Mouse (Mus musculus) cerebellum, adult 9-11 months (tissue): ENCODE data around the gene Olfr791.

Experiments
- DNase-seq: peaks from one replicate; pipeline ENCODE4 v3.0.0; 2022

Gene Olfr791

DNA sequence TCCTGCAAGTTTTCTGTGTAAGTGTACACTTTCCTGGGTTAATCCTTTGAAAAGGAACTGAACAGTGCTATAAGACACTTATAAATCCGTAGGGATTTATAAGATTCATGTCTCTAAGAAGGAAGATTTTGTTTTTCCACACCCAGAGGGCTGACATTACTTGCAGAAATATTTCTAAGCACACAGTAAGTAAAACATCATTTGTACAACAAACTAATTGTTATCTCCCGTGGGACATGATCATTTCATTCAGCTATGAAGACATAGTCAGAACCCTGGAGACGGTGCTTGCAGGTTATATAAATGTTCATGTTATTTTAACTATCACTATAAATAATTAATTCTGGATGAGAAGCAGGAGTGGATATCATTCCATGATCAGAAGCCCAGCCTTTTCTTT, at the start of gene Olfr791:
Gene Olfr791 (plus strand): TSS at position 301 of the 400 bp plus-strand sequence.
- no peak for DNase-seq

DNA sequence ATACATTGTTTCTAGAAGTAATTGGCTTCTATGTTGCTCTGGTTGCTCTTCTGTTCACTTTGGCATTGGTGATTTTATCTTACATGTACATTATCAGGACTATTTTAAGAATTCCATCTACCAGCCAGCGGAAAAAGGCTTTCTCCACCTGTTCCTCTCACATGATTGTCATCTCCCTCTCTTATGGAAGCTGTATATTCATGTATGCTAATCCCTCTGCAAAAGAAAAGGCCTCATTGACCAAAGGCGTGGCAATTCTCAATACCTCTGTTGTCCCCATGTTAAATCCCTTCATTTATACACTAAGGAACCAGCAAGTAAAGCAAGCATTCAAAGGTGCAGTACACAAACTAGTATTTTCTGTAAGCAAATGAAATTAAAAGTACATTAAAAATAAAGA, 48.3 kb upstream of the Olfr791 start:
- DNase-seq: no peak

DNA sequence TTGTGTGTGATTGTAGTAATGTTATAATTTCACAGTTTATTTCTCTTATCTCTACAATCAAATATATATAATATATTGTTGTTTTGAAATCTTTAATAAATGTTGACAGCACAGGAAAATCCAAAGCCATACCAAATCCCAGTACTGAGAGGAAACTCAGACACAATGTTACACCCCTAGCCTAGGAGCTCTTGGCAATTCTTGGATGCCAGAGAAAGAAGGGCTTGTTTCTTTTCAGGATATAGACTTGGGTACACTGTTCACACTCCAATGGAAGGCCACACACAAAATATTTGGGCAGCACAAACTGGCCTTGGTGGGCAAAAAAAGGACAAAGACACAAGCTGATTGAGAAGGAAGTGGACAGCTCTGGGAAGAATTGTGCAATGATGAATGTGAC, 47.9 kb upstream of the Olfr791 start:
- no peak for DNase-seq

DNA sequence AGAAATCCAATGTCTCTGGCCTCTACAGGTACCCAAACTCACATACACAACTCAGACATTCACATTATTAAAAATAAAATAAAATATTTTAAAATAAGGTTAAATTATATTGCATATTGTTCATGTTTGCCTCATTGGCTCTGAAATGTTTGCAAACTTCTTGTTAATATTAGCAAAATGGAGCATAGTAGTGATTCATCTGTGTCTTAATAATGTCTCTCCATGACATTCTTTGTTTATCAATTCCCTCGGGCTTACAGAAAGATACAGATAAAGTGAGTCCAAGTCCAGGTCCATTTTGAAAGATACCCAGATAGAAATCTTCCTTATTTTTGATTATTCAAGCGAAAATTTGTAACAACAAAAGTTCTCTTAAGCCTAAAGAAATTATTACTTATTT, 37.1 kb upstream of the Olfr791 start, which contains the start of gene Olfr789:
Gene Olfr789 (plus strand): TSS at position 301 of the 400 bp plus-strand sequence.
- DNase-seq: no peak

DNA sequence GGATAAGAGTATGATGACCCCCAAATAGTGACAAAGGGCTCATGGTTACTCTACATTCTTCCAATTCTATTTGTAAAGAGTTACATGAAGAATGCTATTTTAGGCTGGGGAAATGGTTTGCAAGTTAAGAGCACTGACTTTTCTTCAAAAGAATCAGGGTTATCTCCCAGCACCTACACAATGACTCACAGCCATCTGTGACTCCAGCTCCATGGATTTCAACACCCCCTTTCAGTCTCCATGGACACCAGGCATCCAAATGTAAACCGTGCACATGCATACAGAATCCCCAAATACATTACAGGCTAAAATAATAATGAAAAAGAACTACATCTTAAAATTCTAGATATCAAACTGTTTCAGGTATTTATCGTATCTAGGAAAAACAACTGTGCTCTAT, 31.5 kb upstream of the Olfr791 start:
- no peak for DNase-seq

DNA sequence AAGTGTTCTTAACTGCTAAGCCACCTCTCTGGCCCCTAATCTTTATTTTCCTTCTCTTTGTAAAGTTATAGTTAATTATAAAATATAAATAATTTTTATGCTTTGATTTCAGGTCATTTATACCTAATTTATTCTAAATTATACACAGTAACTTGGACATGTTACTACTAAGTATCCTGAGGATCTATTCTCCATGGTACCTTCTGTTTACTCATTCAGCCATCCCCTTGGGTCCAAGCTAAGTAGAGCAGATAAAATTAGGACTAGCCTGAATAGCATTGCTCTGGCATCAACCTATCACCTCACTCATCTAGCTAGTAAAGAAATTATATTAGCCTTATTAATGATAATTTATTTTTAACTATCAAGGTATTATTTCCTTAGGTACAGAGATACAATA, 23.4 kb upstream of the Olfr791 start, which contains the start of gene Olfr790:
Gene Olfr790 (plus strand): TSS at position 301 of the 400 bp plus-strand sequence.
- no peak for DNase-seq

DNA sequence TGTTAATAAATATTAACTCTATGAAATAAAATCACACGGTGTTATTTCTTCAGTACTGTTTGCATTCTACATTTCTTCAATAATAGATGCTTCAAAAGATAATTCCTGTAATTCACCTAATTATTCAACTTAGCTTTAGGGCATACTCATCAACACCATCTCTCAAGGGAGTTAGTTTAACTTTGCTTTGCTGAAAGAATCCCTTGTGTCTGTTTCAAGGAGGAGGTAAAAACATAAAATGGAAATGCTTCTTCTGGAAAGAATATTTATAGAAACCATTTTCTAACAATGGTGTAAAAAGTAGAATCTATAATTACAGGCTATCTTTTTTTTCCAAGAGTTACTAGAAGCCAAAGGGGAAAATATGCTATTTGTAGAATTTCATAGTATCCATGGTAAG, 17.3 kb downstream of the Olfr791 start, which contains the start of gene Olfr792:
Gene Olfr792 (plus strand): TSS at position 301 of the 400 bp plus-strand sequence.
- DNase-seq: no peak

DNA sequence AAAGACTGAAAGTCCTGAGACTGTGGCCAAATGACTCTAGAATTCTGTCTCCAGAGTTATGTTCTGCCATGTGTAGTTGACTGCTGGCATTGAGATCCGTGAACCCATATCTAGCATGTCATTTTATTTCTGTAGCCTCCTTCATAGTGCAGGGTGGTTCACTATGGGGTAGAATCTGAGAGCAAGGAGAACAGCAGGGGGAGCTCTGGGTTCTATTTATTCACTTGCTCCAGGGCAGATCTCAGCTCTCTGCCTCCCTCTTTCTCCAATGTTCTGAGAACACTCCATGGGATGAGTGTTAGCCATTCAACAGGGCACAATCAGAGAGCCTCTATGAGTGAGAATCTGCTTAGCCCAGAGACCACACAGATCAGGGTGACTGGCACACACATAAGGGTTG, 27.8 kb downstream of the Olfr791 start:
- no peak for DNase-seq

DNA sequence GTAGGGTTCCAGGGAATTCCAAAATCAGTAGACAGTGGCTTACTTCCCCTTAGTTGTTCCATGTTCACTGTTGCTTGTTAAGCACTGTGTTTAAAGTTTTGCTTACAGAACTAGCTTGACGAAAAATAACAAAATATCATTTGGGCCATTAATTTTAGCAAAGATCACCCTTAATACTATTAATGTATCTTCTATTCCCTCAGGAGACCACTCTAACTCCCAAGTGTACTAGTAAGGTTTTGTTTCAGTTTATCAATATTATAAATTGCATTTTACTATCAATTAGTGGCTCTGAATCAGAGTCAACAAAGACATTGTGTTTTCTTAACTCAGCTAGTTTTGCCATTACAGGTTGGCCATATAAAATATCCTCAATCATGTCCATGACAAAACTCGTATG, 45.8 kb downstream of the Olfr791 start, which contains the start of gene Olfr794:
Gene Olfr794 (plus strand): TSS at position 301 of the 400 bp plus-strand sequence.
- DNase-seq: no peak

DNA sequence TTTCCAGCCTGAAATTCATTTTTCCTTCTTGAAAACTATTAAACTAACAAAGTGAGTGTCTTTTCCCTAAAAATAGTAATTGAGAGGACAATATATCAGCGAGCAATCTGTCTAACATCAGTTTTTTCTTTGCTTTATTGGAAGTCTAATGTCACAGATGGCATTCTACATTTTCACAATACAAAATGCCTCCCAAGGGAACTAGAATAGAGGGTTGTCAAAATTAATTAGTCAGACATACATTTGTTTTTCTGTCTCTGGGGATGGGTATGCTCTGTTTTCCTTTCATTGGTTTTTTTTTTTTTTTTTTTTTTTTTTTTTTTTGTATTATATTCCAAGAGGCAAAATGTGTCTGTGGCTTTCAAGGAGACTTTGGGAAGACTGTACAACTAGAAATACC, 55.5 kb downstream of the Olfr791 start:
- no peak for DNase-seq
